Mouse (Mus musculus): ENCODE data around the gene Sumf1. TPM values are rescaled to one million over a fixed set of nuclear protein-coding genes. Genes with fewer than 3 reads are reported as not detected.
A peak's percentile ranks its signal among the peaks of the same experiment; 100 is the strongest.

The Sumf1 gene
- 10 to 100 TPM; 34.2 to 40.5 TPM for total RNA-seq (2021)
- long read RNA-seq, experiment 1, transcript Sumf1-201 (9 exons, 2,593 nt): major isoform, 64 of 81 reads
- long read RNA-seq, experiment 1, partial matches to known transcripts: 1 of 81 reads
- long read RNA-seq, experiment 1, other reads (novel, unspliced or antisense): 16 of 81 reads
- long read RNA-seq, experiment 2, transcript Sumf1-201 (9 exons, 2,593 nt): major isoform, 16 of 20 reads
- long read RNA-seq, experiment 2, partial matches to known transcripts: 0 of 20 reads
- long read RNA-seq, experiment 2, other reads (novel, unspliced or antisense): 4 of 20 reads

- DNase-seq: peak; percentile 94
These were observed at the start of gene Sumf1 for GRCm38 (mm10) chr6:108184847-108185684. Sumf1 (minus strand) TSS chr6:108185582.

- peak; percentile 67 to 70 for DNase-seq
These were observed 49.2 kb upstream of the Sumf1 start for GRCm38 (mm10) chr6:108234536-108234935.

- DNase-seq: peak; percentile 92
These were observed 47.7 kb upstream of the Sumf1 start for GRCm38 (mm10) chr6:108233070-108233469.

GRCm38 (mm10) chr6:108231892-108232710 is 46.7 kb upstream of the Sumf1 start:
- no peak for DNase-seq

- no peak for DNase-seq
These were observed 45.2 kb upstream of the Sumf1 start for GRCm38 (mm10) chr6:108230608-108231007.

GRCm38 (mm10) chr6:108228601-108229000 is 43.2 kb upstream of the Sumf1 start:
- DNase-seq: no peak

GRCm38 (mm10) chr6:108228048-108228447 is 42.7 kb upstream of the Sumf1 start:
- no peak for DNase-seq

- DNase-seq: no peak
These were observed 42.1 kb upstream of the Sumf1 start for GRCm38 (mm10) chr6:108227461-108227860.

- no peak for DNase-seq
These were observed 40.8 kb upstream of the Sumf1 start for GRCm38 (mm10) chr6:108226230-108226629.

- no peak for DNase-seq
These were observed 39.6 kb upstream of the Sumf1 start for GRCm38 (mm10) chr6:108225027-108225426.

- no peak for DNase-seq
These were observed 39.0 kb upstream of the Sumf1 start for GRCm38 (mm10) chr6:108224361-108224760.

- no peak for DNase-seq
These were observed 37.5 kb upstream of the Sumf1 start for GRCm38 (mm10) chr6:108222875-108223274.

- no peak for DNase-seq
These were observed 37.1 kb upstream of the Sumf1 start for GRCm38 (mm10) chr6:108222435-108222834.

GRCm38 (mm10) chr6:108217987-108218386 is 32.6 kb upstream of the Sumf1 start:
- no peak for DNase-seq

GRCm38 (mm10) chr6:108216832-108217231 is 31.4 kb upstream of the Sumf1 start:
- no peak for DNase-seq

GRCm38 (mm10) chr6:108216091-108216490 is 30.7 kb upstream of the Sumf1 start:
- no peak for DNase-seq

- DNase-seq: no peak
These were observed 29.0 kb upstream of the Sumf1 start for GRCm38 (mm10) chr6:108214294-108214925.

GRCm38 (mm10) chr6:108213481-108214293 is 28.3 kb upstream of the Sumf1 start:
- no peak for DNase-seq

- peak; percentile 98 to 99 for DNase-seq
These were observed 27.5 kb upstream of the Sumf1 start, which contains the start of gene Itpr1 for GRCm38 (mm10) chr6:108212881-108213295. Itpr1 (plus strand) TSS chr6:108213096.

GRCm38 (mm10) chr6:108211896-108212880 is 26.8 kb upstream of the Sumf1 start:
- DNase-seq: no peak
